22 mouse cellular contexts compared by ENCODE assay signal in genomic region chr1:71811196-71811788, GRCm38 (mm10).
DNase-seq lines count a peak whose midpoint lies in the region; ATAC-seq lines count a peak whose summit lies in the region.
"Had no signal": no experiment of that assay in that cellular context is flagged by ENCODE, and none has a peak within 500 bp of the region (broad histone marks: within the 10 kb centered on the region; RNA-seq: fewer than 3 reads in every experiment).

No protein-coding gene starts in this region.

- DNase-seq in lung, postnatal 14 days = peak; percentile 15
- no peak for DNase-seq in lung, postnatal 25 days (ENCODE audit: low spot score)
- peak; percentile 9 to 22 for DNase-seq in monocyte, adult 2 months (ENCODE audit: low read depth in 1 of 2, low spot score in 2 of 2)
- DNase-seq in embryo, embryonic 10.5 days (ENCODE audit: low spot score) = no peak
- DNase-seq: adrenal gland, adult 8-10 months; adrenal gland, postnatal 36 days; cerebellum, adult 11 months; cerebellum, adult 9-10 months; cerebellum, postnatal 25 days; embryo, embryonic 11 days; gastrocnemius, adult 2 months; gastrocnemius, postnatal 25 days had no signal

- 84% methylated on average over 11 of the region's 11 CpGs for WGBS in intestine, embryonic 16.5 days

- H3K4me3 ChIP-seq in intestine, embryonic 16.5 days (ENCODE audit: low read length) = no peak overlapping the region
- H3K4me3 ChIP-seq: embryonic facial prominence, embryonic 15.5 days; erythroblast, embryonic 14.5 days; forebrain, embryonic 10.5 days; gastrocnemius, adult 2 months; heart, embryonic 12.5 days had no signal

- H3K4me1 ChIP-seq in intestine, embryonic 16.5 days (ENCODE audit: control insufficient read depth, insufficient read depth, low read length) = no peaks in the 10 kb centered on the region
- H3K4me1 ChIP-seq: forebrain, embryonic 10.5 days had no signal

- H3K27me3 ChIP-seq in intestine, embryonic 16.5 days (replicated peaks; ENCODE audit: control insufficient read depth, insufficient read depth, low read length) = no peaks in the 10 kb centered on the region
- H3K27me3 ChIP-seq: embryonic facial prominence, embryonic 15.5 days; heart, embryonic 12.5 days had no signal

- no peaks in the 10 kb centered on the region for H3K36me3 ChIP-seq in intestine, embryonic 16.5 days (ENCODE audit: control insufficient read depth, insufficient read depth, low read length)
- H3K36me3 ChIP-seq: embryonic facial prominence, embryonic 15.5 days; forebrain, embryonic 10.5 days; G1E; heart, embryonic 12.5 days had no signal

- H3K9me3 ChIP-seq in intestine, embryonic 16.5 days (ENCODE audit: control insufficient read depth, low read length) = no peaks in the 10 kb centered on the region
- H3K9me3 ChIP-seq: embryonic facial prominence, embryonic 15.5 days; forebrain, embryonic 10.5 days; G1E; heart, embryonic 12.5 days had no signal

- H3K27ac ChIP-seq in intestine, embryonic 16.5 days (ENCODE audit: low read length) = no peak overlapping the region
- H3K27ac ChIP-seq: embryonic facial prominence, embryonic 15.5 days; forebrain, embryonic 10.5 days; gastrocnemius, adult 2 months had no signal

- H3K9ac ChIP-seq in intestine, embryonic 16.5 days (ENCODE audit: low read depth, low read length) = no peak overlapping the region
- H3K9ac ChIP-seq: embryonic facial prominence, embryonic 15.5 days; heart, embryonic 12.5 days had no signal

- ATAC-seq in common myeloid progenitor, adult 5-6 weeks (replicated peaks; ENCODE audit: low read depth, poor library complexity, severe bottlenecking) = peak; percentile 60
- ATAC-seq in intestine, embryonic 16.5 days = no peak
- ATAC-seq: forebrain, embryonic 14.5 days; hindbrain, embryonic 16.5 days; inflammation-experienced regulatory T-cells, adult 6 months had no signal

- H3K4me2 ChIP-seq in intestine, embryonic 16.5 days (ENCODE audit: low read depth, low read length) = no peak overlapping the region
- H3K4me2 ChIP-seq: embryonic facial prominence, embryonic 15.5 days; heart, embryonic 12.5 days had no signal

Comparison
In these comparisons a context has a peak if more than half of its experiments do, and no peak if none do; other contexts are left out.
1. DNase-seq: peak in lung, postnatal 14 days (single experiment) and monocyte, adult 2 months (2 of 2); none in lung, postnatal 25 days (single experiment) and embryo, embryonic 10.5 days (single experiment).